Mouse (Mus musculus): ENCODE results near the gene Glycam1.
"Not testable (repeated sequence)": the region's sequence is repeated elsewhere in the genome, so short reads cannot be mapped to it uniquely, and the experiment has no call there.

Glycam1 gene

GRCm38 (mm10) chr15:103564981-103565380, at the start of gene Glycam1:
Gene Glycam1, minus strand, starts transcription at chr15:103565081.
- no peak for DNase-seq (ENCODE audit: low spot score)

- DNase-seq (ENCODE audit: low spot score): no peak
Measured at GRCm38 (mm10) chr15:103604481-103604880, 39.6 kb upstream of the Glycam1 start.

GRCm38 (mm10) chr15:103590779-103591178, 25.9 kb upstream of the Glycam1 start:
- DNase-seq (ENCODE audit: low spot score): no peak

- DNase-seq (ENCODE audit: low spot score): not testable (repeated sequence)
Measured at GRCm38 (mm10) chr15:103587752-103588151, 22.9 kb upstream of the Glycam1 start.

GRCm38 (mm10) chr15:103585876-103586275, 21.0 kb upstream of the Glycam1 start:
- DNase-seq (ENCODE audit: low spot score): no peak

GRCm38 (mm10) chr15:103552096-103552690, 12.7 kb downstream of the Glycam1 start:
- DNase-seq (ENCODE audit: low spot score): peak; percentile 27

- no peak for DNase-seq (ENCODE audit: low spot score)
Measured at GRCm38 (mm10) chr15:103551053-103551452, 13.8 kb downstream of the Glycam1 start.

GRCm38 (mm10) chr15:103549475-103549874, 15.4 kb downstream of the Glycam1 start:
- no peak for DNase-seq (ENCODE audit: low spot score)

GRCm38 (mm10) chr15:103547983-103548382, 16.9 kb downstream of the Glycam1 start:
- no peak for DNase-seq (ENCODE audit: low spot score)

GRCm38 (mm10) chr15:103542526-103542925, 22.4 kb downstream of the Glycam1 start:
- no peak for DNase-seq (ENCODE audit: low spot score)

GRCm38 (mm10) chr15:103540646-103541045, 24.2 kb downstream of the Glycam1 start:
- DNase-seq (ENCODE audit: low spot score): no peak

GRCm38 (mm10) chr15:103539259-103539658, 25.6 kb downstream of the Glycam1 start:
- DNase-seq (ENCODE audit: low spot score): no peak

- no peak for DNase-seq (ENCODE audit: low spot score)
Measured at GRCm38 (mm10) chr15:103537822-103538213, 27.1 kb downstream of the Glycam1 start, which contains the start of gene Ppp1r1a. Gene Ppp1r1a, minus strand, starts transcription at chr15:103538003.

GRCm38 (mm10) chr15:103537011-103537821, 27.7 kb downstream of the Glycam1 start:
- DNase-seq (ENCODE audit: low spot score): no peak

GRCm38 (mm10) chr15:103536456-103536855, 28.4 kb downstream of the Glycam1 start:
- DNase-seq (ENCODE audit: low spot score): no peak

GRCm38 (mm10) chr15:103535786-103536185, 29.1 kb downstream of the Glycam1 start:
- DNase-seq (ENCODE audit: low spot score): no peak

GRCm38 (mm10) chr15:103535030-103535429, 29.9 kb downstream of the Glycam1 start:
- no peak for DNase-seq (ENCODE audit: low spot score)

GRCm38 (mm10) chr15:103534054-103534620, 30.7 kb downstream of the Glycam1 start:
- no peak for DNase-seq (ENCODE audit: low spot score)

GRCm38 (mm10) chr15:103530372-103530771, 34.5 kb downstream of the Glycam1 start:
- peak; percentile 31 for DNase-seq (ENCODE audit: low spot score)

GRCm38 (mm10) chr15:103523156-103523555, 41.7 kb downstream of the Glycam1 start:
- no peak for DNase-seq (ENCODE audit: low spot score)

GRCm38 (mm10) chr15:103522458-103523099, 42.3 kb downstream of the Glycam1 start:
- DNase-seq (ENCODE audit: low spot score): no peak

All from c-Kit-positive CD71-positive TER-119-positive erythroid progenitor cells, embryonic 14.5 days (primary cell).